Mouse (Mus musculus) erythroblast, embryonic 14.5 days (primary cell): Measurements from ENCODE around the gene Kif1b. TPM values are rescaled to one million over a fixed set of nuclear protein-coding genes. Genes with fewer than 3 reads are reported as not detected.

Experiments used
- H3K27me3 ChIP-seq: 2 replicates; pipeline ENCODE4 v1.6.1; 2012; ENCODE audit warnings: inconsistent platforms; ENCODE audit not compliant: control insufficient read depth
- H3K36me3 ChIP-seq: 2 replicates; pipeline ENCODE4 v1.6.1; 2012; ENCODE audit warnings: mild to moderate bottlenecking, inconsistent platforms; ENCODE audit not compliant: control insufficient read depth
- H3K4me1 ChIP-seq: 2 replicates; pipeline ENCODE4 v1.6.1; 2012; ENCODE audit warnings: inconsistent platforms; ENCODE audit not compliant: control insufficient read depth
- H3K4me3 ChIP-seq: replicated peaks from 2 replicates; pipeline ENCODE3; 2012; ENCODE audit warnings: moderate library complexity, mild to moderate bottlenecking, inconsistent platforms
- H3K9me3 ChIP-seq: 2 replicates; pipeline ENCODE4 v1.6.1; 2012; ENCODE audit warnings: low read length, inconsistent platforms, mixed read lengths; ENCODE audit not compliant: control insufficient read depth
- GATA1 ChIP-seq: IDR thresholded peaks from 2 replicates; pipeline ENCODE4 v1.6.1; 2012; ENCODE audit warnings: low read length, inconsistent platforms, mixed read lengths
- TAL1 ChIP-seq: IDR thresholded peaks from 3 replicates; pipeline ENCODE4 v1.6.1; 2012; ENCODE audit warnings: low read length, inconsistent platforms, mixed read lengths
- polyA plus RNA-seq: library from polyadenylated mRNA; stranded (reverse); fragments of >175 nt; gene quantifications from 2 replicates; pipeline ENCODE4 v1.2.3, GENCODE M21; 2012

Gene Kif1b
- polyA plus RNA-seq, 1 experiment: not detected

GRCm38 (mm10) chr4:149201110-149201509 is 106.4 kb downstream of the Kif1b start:
- TF ChIP-seq TAL1: no peak
- TF ChIP-seq GATA1: no peak
- H3K4me3 ChIP-seq: no peak overlapping the region
- H3K36me3 ChIP-seq: no peaks in the 10 kb centered on the region; the same call in 1 of the 2 replicates
- H3K4me1 ChIP-seq: no peaks in the 10 kb centered on the region; the same call in 1 of the 2 replicates
- H3K27me3 ChIP-seq: no peaks in the 10 kb centered on the region
- H3K9me3 ChIP-seq: no peaks in the 10 kb centered on the region

GRCm38 (mm10) chr4:149197180-149197579 is 110.3 kb downstream of the Kif1b start:
- Histone ChIP-seq H3K9me3 (no peaks in the 10 kb centered on the region), H3K4me1 (no peaks in the 10 kb centered on the region; the same call in 1 of the 2 replicates), H3K27me3 (no peaks in the 10 kb centered on the region), H3K4me3 (no peak overlapping the region), H3K36me3 (no peaks in the 10 kb centered on the region)
- no peak for TF ChIP-seq TAL1
- TF ChIP-seq GATA1: no peak

GRCm38 (mm10) chr4:149191103-149191502 is 116.4 kb downstream of the Kif1b start:
- H3K9me3 ChIP-seq: no peaks in the 10 kb centered on the region
- TF ChIP-seq TAL1: no peak
- TF ChIP-seq GATA1: no peak
- no peaks in the 10 kb centered on the region; the same call in 1 of the 2 replicates for H3K36me3 ChIP-seq
- no peaks in the 10 kb centered on the region for H3K27me3 ChIP-seq
- peaks cover 2% of the 10 kb centered on the region; the same call in 1 of the 2 replicates for H3K4me1 ChIP-seq
- no peak overlapping the region for H3K4me3 ChIP-seq

GRCm38 (mm10) chr4:149188563-149188962 is 118.9 kb downstream of the Kif1b start:
- no peaks in the 10 kb centered on the region for H3K27me3 ChIP-seq
- H3K4me3 ChIP-seq: no peak overlapping the region
- no peaks in the 10 kb centered on the region; the same call in 1 of the 2 replicates for H3K36me3 ChIP-seq
- peaks cover 2% of the 10 kb centered on the region; the same call in 1 of the 2 replicates for H3K4me1 ChIP-seq
- no peaks in the 10 kb centered on the region for H3K9me3 ChIP-seq
- TF ChIP-seq GATA1 (no peak), TAL1 (no peak)

- no peaks in the 10 kb centered on the region for H3K4me1 ChIP-seq
- H3K36me3 ChIP-seq: peaks cover 5% of the 10 kb centered on the region; the same call in 1 of the 2 replicates
- H3K4me3 ChIP-seq: no peak overlapping the region
- no peaks in the 10 kb centered on the region for H3K9me3 ChIP-seq
- H3K27me3 ChIP-seq: no peaks in the 10 kb centered on the region
- TF ChIP-seq GATA1 (no peak), TAL1 (no peak)
Observed at GRCm38 (mm10) chr4:149182755-149183154, 124.7 kb downstream of the Kif1b start.

GRCm38 (mm10) chr4:149182192-149182591 is 125.3 kb downstream of the Kif1b start:
- no peaks in the 10 kb centered on the region for H3K4me1 ChIP-seq

GRCm38 (mm10) chr4:149179573-149179972 is 127.9 kb downstream of the Kif1b start:
- Histone ChIP-seq H3K4me1 (no peaks in the 10 kb centered on the region), H3K4me3 (no peak overlapping the region), H3K36me3 (peaks cover 5% of the 10 kb centered on the region; the same call in 1 of the 2 replicates), H3K9me3 (no peaks in the 10 kb centered on the region), H3K27me3 (no peaks in the 10 kb centered on the region)
- TF ChIP-seq TAL1: no peak
- TF ChIP-seq GATA1: no peak

More at GRCm38 (mm10) chr4:149182192-149182591, 125.3 kb downstream of the Kif1b start:
- no peaks in the 10 kb centered on the region for H3K27me3 ChIP-seq
- no peaks in the 10 kb centered on the region for H3K9me3 ChIP-seq
- no peak overlapping the region for H3K4me3 ChIP-seq
- peaks cover 5% of the 10 kb centered on the region; the same call in 1 of the 2 replicates for H3K36me3 ChIP-seq
- no peak for TF ChIP-seq TAL1
- TF ChIP-seq GATA1: no peak

- Histone ChIP-seq H3K4me3 (no peak overlapping the region), H3K36me3 (peaks cover 5% of the 10 kb centered on the region; the same call in 1 of the 2 replicates), H3K27me3 (no peaks in the 10 kb centered on the region), H3K9me3 (no peaks in the 10 kb centered on the region), H3K4me1 (no peaks in the 10 kb centered on the region)
- TF ChIP-seq GATA1 (no peak), TAL1 (no peak)
Observed at GRCm38 (mm10) chr4:149179160-149179559, 128.3 kb downstream of the Kif1b start.

- peaks cover 5% of the 10 kb centered on the region; the same call in 1 of the 2 replicates for H3K36me3 ChIP-seq
- TF ChIP-seq TAL1 (no peak), GATA1 (no peak)
Observed at GRCm38 (mm10) chr4:149178328-149178727, 129.2 kb downstream of the Kif1b start.

More at GRCm38 (mm10) chr4:149178328-149178727, 129.2 kb downstream of the Kif1b start:
- Histone ChIP-seq H3K4me3 (no peak overlapping the region), H3K27me3 (no peaks in the 10 kb centered on the region), H3K9me3 (no peaks in the 10 kb centered on the region), H3K4me1 (no peaks in the 10 kb centered on the region)
